Mouse (Mus musculus) liver, adult 2 months (tissue): ENCODE measurements around the gene Gsg1l.

ENCODE experiments used
- CTCF ChIP-seq: fragments of 200-500 bp; IDR thresholded peaks from 2 replicates; pipeline ENCODE4 v1.5.1; 2011; ENCODE audit warnings: low read depth, low read length, control low read depth
- POLR2A ChIP-seq: fragments of 200-500 bp; IDR thresholded peaks from 2 replicates; pipeline ENCODE4 v1.6.1; 2011; ENCODE audit warnings: low read length, control low read depth; ENCODE audit not compliant: insufficient read depth; ENCODE audit errors: extremely low read depth

DNA sequence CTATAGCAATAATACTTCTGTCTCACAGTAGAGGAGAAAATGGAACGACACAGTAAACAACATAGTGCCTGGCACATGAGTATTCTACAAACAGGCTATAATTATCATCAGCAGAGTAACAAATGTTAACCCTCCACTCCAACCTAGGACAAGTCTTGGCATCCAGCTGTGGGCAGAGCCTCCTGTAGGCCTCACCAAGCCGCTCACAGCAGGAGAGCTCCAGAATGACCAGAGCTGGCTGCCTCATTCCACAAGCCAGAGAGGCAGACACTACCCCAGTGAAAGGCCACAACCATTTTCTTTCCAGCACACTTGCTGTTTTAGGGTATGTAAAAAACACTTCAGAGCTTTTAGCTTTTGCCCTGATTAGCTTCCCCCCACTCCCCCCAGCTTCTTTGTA, 45.5 kb upstream of the Gsg1l start:
- TF ChIP-seq CTCF: no peak
- TF ChIP-seq POLR2A: no peak
